Mouse (Mus musculus): Measurements from ENCODE around the gene Gm3336. TPM values are rescaled to one million over a fixed set of nuclear protein-coding genes. Genes with fewer than 3 reads are reported as not detected.

Gene Gm3336
- polyA plus RNA-seq, 1 experiment from 2014 or later = not detected

DNA sequence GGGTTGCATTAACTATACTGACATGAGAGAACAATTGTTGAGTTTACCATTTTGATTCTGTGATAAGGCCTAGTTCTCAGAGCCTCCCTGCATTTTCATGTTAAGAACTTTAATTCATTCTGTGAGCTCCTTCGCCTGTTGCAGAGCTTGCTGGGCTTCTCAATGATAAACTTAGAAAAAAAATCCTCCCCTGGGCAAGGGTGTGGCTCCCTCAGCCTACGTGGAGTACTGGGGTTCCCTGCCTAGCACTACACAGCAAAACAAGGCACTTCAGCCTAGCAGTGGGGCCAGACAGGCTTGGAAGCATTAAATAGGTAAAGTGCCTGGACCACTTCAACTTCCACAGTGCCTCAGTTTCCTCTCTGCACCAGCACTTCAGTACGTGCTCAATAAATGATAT is 36.9 kb upstream of the Gm3336 start:
- DNase-seq (ENCODE audit: low spot score) = no peak
- Histone ChIP-seq H3K4me3 (no peak overlapping the region), H3K4me1 (peaks cover 24% of the 10 kb centered on the region), H3K36me3 (replicated peaks) (peaks cover 41% of the 10 kb centered on the region), H3K9me3 (no peaks in the 10 kb centered on the region), H3K27me3 (replicated peaks; ENCODE audit: low read depth, poor library complexity, severe bottlenecking) (no peaks in the 10 kb centered on the region), H3K27ac (replicated peaks) (0 out of 2 replicates have a peak overlapping the region, but pooled peaks have one; percentile 70)
- WGBS = 72% methylated on average over 3 of the region's 3 CpGs

DNA sequence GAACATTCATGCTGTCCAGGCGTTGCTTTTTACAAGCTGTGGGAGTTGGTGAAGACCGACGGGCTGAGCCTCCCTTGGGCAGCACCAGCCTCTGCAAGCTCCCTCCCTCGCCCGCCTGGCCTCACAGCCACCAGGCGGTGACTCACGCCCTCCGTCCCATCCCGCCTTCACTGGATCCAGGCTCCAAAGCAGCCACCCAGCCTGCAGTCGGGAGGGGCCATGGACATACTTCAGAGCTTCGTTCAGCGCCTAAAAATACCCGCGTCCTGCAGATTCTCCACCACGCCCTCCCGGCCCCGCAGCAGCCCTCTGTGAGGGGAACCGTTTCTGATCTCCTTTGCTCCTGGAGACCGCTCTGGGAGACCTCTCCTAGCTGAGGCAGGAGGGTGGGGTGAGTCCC is 36.1 kb upstream of the Gm3336 start:
- peak; percentile 58 for DNase-seq (ENCODE audit: low spot score)
- H3K4me1 ChIP-seq = peaks cover 24% of the 10 kb centered on the region
- H3K27me3 ChIP-seq (replicated peaks; ENCODE audit: low read depth, poor library complexity, severe bottlenecking) = no peaks in the 10 kb centered on the region
- H3K9me3 ChIP-seq = no peaks in the 10 kb centered on the region
- WGBS = 11% methylated on average over 19 of the region's 19 CpGs
- peak overlapping the region; percentile 70 for H3K27ac ChIP-seq (replicated peaks)
- H3K4me3 ChIP-seq = peak overlapping the region; percentile 42
- peaks cover 35% of the 10 kb centered on the region for H3K36me3 ChIP-seq (replicated peaks)

GRCm38 (mm10) chr8:70682692-70683091 is 35.7 kb upstream of the Gm3336 start:
- Histone ChIP-seq H3K4me1 (peaks cover 24% of the 10 kb centered on the region), H3K27ac (replicated peaks) (peak overlapping the region; percentile 70), H3K36me3 (replicated peaks) (peaks cover 30% of the 10 kb centered on the region), H3K27me3 (replicated peaks; ENCODE audit: low read depth, poor library complexity, severe bottlenecking) (no peaks in the 10 kb centered on the region), H3K9me3 (no peaks in the 10 kb centered on the region), H3K4me3 (no peak overlapping the region)
- DNase-seq (ENCODE audit: low spot score) = peak; percentile 24
- WGBS = 50% methylated on average over 3 of the region's 3 CpGs

GRCm38 (mm10) chr8:70684291-70684690 is 34.1 kb upstream of the Gm3336 start:
- Histone ChIP-seq H3K27me3 (replicated peaks; ENCODE audit: low read depth, poor library complexity, severe bottlenecking) (no peaks in the 10 kb centered on the region), H3K9me3 (no peaks in the 10 kb centered on the region), H3K4me3 (no peak overlapping the region), H3K27ac (replicated peaks) (peak overlapping the region; percentile 21; the same call in 1 of the 2 replicates), H3K36me3 (replicated peaks) (peaks cover 17% of the 10 kb centered on the region), H3K4me1 (peaks cover 23% of the 10 kb centered on the region)
- 60% methylated on average over 7 of the region's 7 CpGs for WGBS
- DNase-seq (ENCODE audit: low spot score) = peak; percentile 23

GRCm38 (mm10) chr8:70687576-70687975 is 30.8 kb upstream of the Gm3336 start:
- Histone ChIP-seq H3K4me3 (no peak overlapping the region), H3K27ac (replicated peaks) (peak overlapping the region; percentile 55; the same call in 1 of the 2 replicates), H3K36me3 (replicated peaks) (0 out of 2 replicates have a peak, but pooled peaks cover 4% of the 10 kb centered on the region), H3K4me1 (peaks cover 36% of the 10 kb centered on the region), H3K9me3 (no peaks in the 10 kb centered on the region), H3K27me3 (replicated peaks; ENCODE audit: low read depth, poor library complexity, severe bottlenecking) (no peaks in the 10 kb centered on the region)
- 89% methylated on average over 8 of the region's 8 CpGs for WGBS
- no peak for DNase-seq (ENCODE audit: low spot score)

DNA sequence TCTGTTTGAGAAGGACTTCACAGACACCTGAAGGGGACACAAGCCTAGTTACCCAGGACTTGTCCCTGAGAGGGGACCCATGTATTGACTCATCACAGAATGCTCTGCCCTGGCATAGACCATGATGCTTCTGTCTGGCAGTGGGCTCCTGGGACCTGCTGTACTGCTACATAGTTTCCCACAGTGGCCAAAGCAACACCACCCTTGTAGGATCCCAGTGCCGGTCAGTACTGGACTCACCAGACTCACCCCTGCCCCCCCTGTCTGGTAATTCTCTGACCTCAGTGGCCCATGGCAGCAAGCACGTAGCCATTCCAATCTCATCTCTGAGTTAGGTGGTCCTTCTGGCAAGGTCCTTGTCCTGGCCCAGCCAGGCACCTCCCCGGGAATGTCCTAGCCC is 30.2 kb upstream of the Gm3336 start:
- Histone ChIP-seq H3K27ac (replicated peaks) (peak overlapping the region; percentile 55), H3K9me3 (no peaks in the 10 kb centered on the region), H3K27me3 (replicated peaks; ENCODE audit: low read depth, poor library complexity, severe bottlenecking) (no peaks in the 10 kb centered on the region), H3K4me3 (no peak overlapping the region), H3K36me3 (replicated peaks) (0 out of 2 replicates have a peak, but pooled peaks cover 4% of the 10 kb centered on the region), H3K4me1 (peaks cover 37% of the 10 kb centered on the region)
- 93% methylated on average over 3 of the region's 3 CpGs for WGBS
- DNase-seq (ENCODE audit: low spot score) = no peak

GRCm38 (mm10) chr8:70689892-70690390 is 28.4 kb upstream of the Gm3336 start:
- H3K27me3 ChIP-seq (replicated peaks; ENCODE audit: low read depth, poor library complexity, severe bottlenecking) = peaks cover under 1% of the 10 kb centered on the region
- 0 out of 2 replicates have a peak, but pooled peaks cover 4% of the 10 kb centered on the region for H3K36me3 ChIP-seq (replicated peaks)
- 71% methylated on average over 5 of the region's 5 CpGs for WGBS
- DNase-seq (ENCODE audit: low spot score) = no peak
- H3K4me1 ChIP-seq = peaks cover 44% of the 10 kb centered on the region
- peak overlapping the region; percentile 67 for H3K27ac ChIP-seq (replicated peaks)
- no peaks in the 10 kb centered on the region for H3K9me3 ChIP-seq
- H3K4me3 ChIP-seq = no peak overlapping the region

- no peak for DNase-seq (ENCODE audit: low spot score)
- H3K4me1 ChIP-seq = peaks cover 57% of the 10 kb centered on the region
- 47% methylated on average over 4 of the region's 4 CpGs for WGBS
Observed at GRCm38 (mm10) chr8:70691230-70691629, 27.1 kb upstream of the Gm3336 start.

DNA sequence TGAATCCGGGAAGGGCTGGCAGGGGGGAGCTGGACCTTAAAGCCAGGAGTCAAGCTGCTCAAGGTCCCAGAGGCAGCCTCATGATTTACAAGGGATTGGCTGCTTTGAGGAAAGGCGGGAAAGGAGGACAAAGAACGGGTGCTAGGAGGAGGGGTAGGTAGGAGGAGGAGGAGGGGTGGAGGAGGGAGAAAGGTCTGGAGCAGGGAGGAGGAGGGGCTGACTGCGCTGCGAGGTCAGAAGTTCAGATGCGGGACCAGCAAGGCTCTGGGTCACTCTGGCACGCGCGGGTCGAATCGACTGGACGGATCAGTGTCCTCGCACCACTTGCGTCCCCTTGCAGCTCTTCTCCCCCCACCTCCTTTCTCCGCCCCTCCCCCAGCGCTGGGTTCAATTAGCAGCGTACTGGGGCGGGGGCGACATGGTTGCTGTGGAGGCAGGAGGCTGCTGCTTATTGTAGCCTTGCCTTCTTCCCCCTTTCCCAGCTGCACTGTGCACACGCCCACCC is 26.6 kb upstream of the Gm3336 start:
- peak overlapping the region; percentile 99 for H3K27ac ChIP-seq (replicated peaks)
- WGBS = under 1% methylated on average over 20 of the region's 20 CpGs
- H3K36me3 ChIP-seq (replicated peaks) = 0 out of 2 replicates have a peak, but pooled peaks cover 4% of the 10 kb centered on the region
- peaks cover 62% of the 10 kb centered on the region for H3K4me1 ChIP-seq
- H3K4me3 ChIP-seq = peak overlapping the region; percentile 51
- no peaks in the 10 kb centered on the region for H3K9me3 ChIP-seq
- DNase-seq (ENCODE audit: low spot score) = peak; percentile 95
- H3K27me3 ChIP-seq (replicated peaks; ENCODE audit: low read depth, poor library complexity, severe bottlenecking) = peaks cover 10% of the 10 kb centered on the region

More at GRCm38 (mm10) chr8:70691230-70691629, 27.1 kb upstream of the Gm3336 start:
- peak overlapping the region; percentile 99 for H3K27ac ChIP-seq (replicated peaks)
- no peaks in the 10 kb centered on the region for H3K9me3 ChIP-seq
- H3K27me3 ChIP-seq (replicated peaks; ENCODE audit: low read depth, poor library complexity, severe bottlenecking) = peaks cover 10% of the 10 kb centered on the region
- H3K4me3 ChIP-seq = peak overlapping the region; percentile 51
- H3K36me3 ChIP-seq (replicated peaks) = 0 out of 2 replicates have a peak, but pooled peaks cover 4% of the 10 kb centered on the region

- H3K9me3 ChIP-seq = no peaks in the 10 kb centered on the region
- peak overlapping the region; percentile 76 for H3K27ac ChIP-seq (replicated peaks)
- 65% methylated on average over 5 of the region's 5 CpGs for WGBS
- H3K4me1 ChIP-seq = peaks cover 78% of the 10 kb centered on the region
- 0 out of 2 replicates have a peak, but pooled peaks cover under 1% of the 10 kb centered on the region for H3K36me3 ChIP-seq (replicated peaks)
- H3K27me3 ChIP-seq (replicated peaks; ENCODE audit: low read depth, poor library complexity, severe bottlenecking) = peaks cover 10% of the 10 kb centered on the region
- 0 out of 2 replicates have a peak overlapping the region, but pooled peaks have one; percentile 8 for H3K4me3 ChIP-seq
- DNase-seq (ENCODE audit: low spot score) = no peak
Observed at GRCm38 (mm10) chr8:70693636-70694035, 24.7 kb upstream of the Gm3336 start.

- H3K27ac ChIP-seq (replicated peaks) = peak overlapping the region; percentile 97
- WGBS = 29% methylated on average over 32 of the region's 32 CpGs
- H3K4me3 ChIP-seq = peak overlapping the region; percentile 97
- H3K4me1 ChIP-seq = peaks cover 72% of the 10 kb centered on the region
- peaks cover 10% of the 10 kb centered on the region for H3K27me3 ChIP-seq (replicated peaks; ENCODE audit: low read depth, poor library complexity, severe bottlenecking)
- H3K36me3 ChIP-seq (replicated peaks) = no peaks in the 10 kb centered on the region
- no peaks in the 10 kb centered on the region for H3K9me3 ChIP-seq
- DNase-seq (ENCODE audit: low spot score) = peak; percentile 73
Observed at GRCm38 (mm10) chr8:70695318-70696018, 22.9 kb upstream of the Gm3336 start.

GRCm38 (mm10) chr8:70696019-70696885 is 22.1 kb upstream of the Gm3336 start:
- H3K36me3 ChIP-seq (replicated peaks) = peaks cover 3% of the 10 kb centered on the region; the same call in 1 of the 2 replicates
- peaks cover 75% of the 10 kb centered on the region for H3K4me1 ChIP-seq
- 7% methylated on average over 31 of the region's 31 CpGs for WGBS
- H3K27ac ChIP-seq (replicated peaks) = peak overlapping the region; percentile 97
- DNase-seq (ENCODE audit: low spot score) = peak; percentile 90
- peaks cover 10% of the 10 kb centered on the region for H3K27me3 ChIP-seq (replicated peaks; ENCODE audit: low read depth, poor library complexity, severe bottlenecking)
- H3K9me3 ChIP-seq = no peaks in the 10 kb centered on the region
- H3K4me3 ChIP-seq = peak overlapping the region; percentile 97

Data from embryonic facial prominence, embryonic 10.5 days (tissue).